Mouse (Mus musculus) stomach, embryonic 14.5 days (tissue): Measurements from ENCODE around the gene Zzz3. TPM values are rescaled to one million over a fixed set of nuclear protein-coding genes. Genes with fewer than 3 reads are reported as not detected.

Experiments
- ATAC-seq: fragments of 200-750 bp; cut with Nextera tagmentation; 2 replicates; pipeline ENCODE4 v1.8.0; 2017; ENCODE audit warnings: low read depth, moderate TSS enrichment; ENCODE audit not compliant: insufficient number of reproducible peaks, insufficient read depth, low FRiP score
- H3K27ac ChIP-seq: fragments of 300-500 bp; sonication (generic); 2 replicates; pipeline ENCODE4 v1.5.1; 2014; ENCODE audit warnings: mild to moderate bottlenecking, low read length, moderate library complexity, mixed read lengths
- H3K27me3 ChIP-seq: fragments of 300-500 bp; sonication (generic); 2 replicates; pipeline ENCODE4 v1.6.1; 2014; ENCODE audit warnings: low read length, control low read depth, mixed read lengths; ENCODE audit not compliant: control insufficient read depth, insufficient read depth
- H3K36me3 ChIP-seq: fragments of 300-500 bp; sonication (generic); 2 replicates; pipeline ENCODE4 v1.6.1; 2014; ENCODE audit warnings: mild to moderate bottlenecking, control low read depth, low read length, moderate library complexity, mixed read lengths; ENCODE audit not compliant: control insufficient read depth, insufficient read depth
- H3K4me1 ChIP-seq: fragments of 300-500 bp; sonication (generic); 2 replicates; pipeline ENCODE4 v1.6.1; 2014; ENCODE audit warnings: low read length, control low read depth, mixed read lengths; ENCODE audit not compliant: control insufficient read depth, insufficient read depth
- H3K4me2 ChIP-seq: fragments of 300-500 bp; sonication (generic); replicated peaks from 2 replicates; pipeline ENCODE4 v1.6.1; 2014; ENCODE audit warnings: low read depth, low read length, control low read depth
- H3K4me3 ChIP-seq: fragments of 300-500 bp; sonication (generic); 2 replicates; pipeline ENCODE4 v1.5.1; 2014; ENCODE audit warnings: low read depth, low read length, control low read depth
- H3K9ac ChIP-seq: fragments of 300-500 bp; sonication (generic); replicated peaks from 2 replicates; pipeline ENCODE4 v1.6.1; 2014; ENCODE audit warnings: low read depth, mild to moderate bottlenecking, control low read depth, low read length, moderate library complexity, mixed read lengths
- H3K9me3 ChIP-seq: fragments of 300-500 bp; sonication (generic); 2 replicates; pipeline ENCODE4 v1.6.1; 2016; ENCODE audit warnings: low read depth, low read length, control low read depth; ENCODE audit not compliant: control insufficient read depth
- WGBS: fragments of 180-500 bp; shearing (Covaris S2); extraction: QIAGEN DNeasy Blood & Tissue Kit; methylation state at CpG from one replicate; pipeline ENCODE4 v1.1.7; 2014; 5-methylcytosine and 5-hydroxymethylcytosine counted together
- polyA plus RNA-seq: library from polyadenylated mRNA; unstranded; fragments of >200 nt; fragmentation: Nextera tagmentation; extraction: Ambion mirVana; gene quantifications from 2 replicates; pipeline ENCODE4 v1.2.1, GENCODE M21; 2014

Gene Zzz3
- polyA plus RNA-seq, 1 experiment from 2014 or later = 63.3 TPM

DNA sequence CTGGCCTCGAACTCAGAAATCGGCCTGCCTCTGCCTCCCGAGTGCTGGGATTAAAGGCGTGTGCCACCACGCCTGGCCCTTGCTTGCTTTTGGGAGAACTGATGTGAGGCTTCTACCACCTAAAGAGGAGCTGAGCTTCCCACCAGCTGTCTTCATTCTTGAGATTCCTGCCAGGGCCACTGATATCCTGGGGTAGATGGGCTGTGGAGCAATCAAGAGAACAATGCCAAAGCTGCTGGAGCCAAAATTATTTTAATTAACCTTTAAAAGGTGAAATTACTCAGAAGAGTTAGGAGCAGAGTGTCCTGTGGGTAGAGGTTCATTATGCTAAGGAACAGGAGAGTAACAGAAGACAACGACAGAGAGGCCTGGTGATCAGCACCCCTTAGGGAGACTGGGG is 70.1 kb downstream of the Zzz3 start:
- Histone ChIP-seq H3K4me1 (no peaks in the 10 kb centered on the region), H3K4me3 (no peak overlapping the region), H3K9me3 (no peaks in the 10 kb centered on the region), H3K9ac (no peak overlapping the region), H3K36me3 (peaks cover 6% of the 10 kb centered on the region), H3K4me2 (no peak overlapping the region), H3K27ac (no peak overlapping the region), H3K27me3 (no peaks in the 10 kb centered on the region)
- no peak for ATAC-seq
- 87% methylated on average over 6 of the region's 6 CpGs for whole genome bisulfite sequencing

DNA sequence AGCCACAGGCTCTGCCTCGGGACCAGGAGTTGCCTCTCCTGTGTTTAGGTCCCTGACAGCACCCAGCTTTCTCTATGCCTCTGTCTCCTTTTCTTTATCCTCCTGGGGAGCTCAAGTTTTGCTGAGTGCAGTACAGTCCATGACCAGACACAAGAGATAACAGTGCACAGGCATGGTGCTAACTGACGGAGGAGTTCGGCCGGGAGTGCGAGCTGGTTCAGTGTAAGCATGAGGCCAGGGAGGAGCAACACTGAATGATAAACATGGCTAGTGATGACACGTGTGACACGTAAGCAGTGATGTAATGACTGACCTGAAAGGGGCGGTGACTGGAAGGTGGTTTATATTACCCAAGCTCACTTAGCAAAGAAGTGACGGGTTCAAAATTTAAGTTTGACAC is 71.6 kb downstream of the Zzz3 start:
- H3K27ac ChIP-seq = no peak overlapping the region
- H3K9ac ChIP-seq = no peak overlapping the region
- 86% methylated on average over 9 of the region's 9 CpGs for WGBS
- peaks cover 3% of the 10 kb centered on the region for H3K36me3 ChIP-seq
- ATAC-seq = no peak
- H3K4me1 ChIP-seq = no peaks in the 10 kb centered on the region
- no peaks in the 10 kb centered on the region for H3K27me3 ChIP-seq
- H3K9me3 ChIP-seq = no peaks in the 10 kb centered on the region
- H3K4me3 ChIP-seq = no peak overlapping the region
- no peak overlapping the region for H3K4me2 ChIP-seq

DNA sequence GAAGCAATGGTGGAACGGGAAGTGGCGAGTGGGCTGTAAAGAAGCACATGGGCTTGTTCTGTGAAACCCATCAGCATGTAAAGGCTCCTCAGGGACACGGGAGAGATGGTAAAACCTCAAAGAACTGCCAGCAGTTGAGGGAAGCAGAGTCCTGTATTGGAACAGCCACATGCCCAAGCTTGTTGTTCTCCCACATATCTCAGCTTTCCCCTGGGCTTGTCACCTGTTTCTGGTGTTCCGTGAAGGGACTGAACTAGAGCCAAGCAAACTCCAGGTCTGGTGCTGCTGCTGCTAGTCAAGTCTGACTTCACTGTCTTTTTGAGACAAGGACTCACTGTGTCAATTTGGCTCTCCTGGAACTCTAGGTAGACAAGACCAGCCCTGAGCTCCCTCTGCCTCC is 72.0 kb downstream of the Zzz3 start:
- Histone ChIP-seq H3K36me3 (peaks cover 3% of the 10 kb centered on the region), H3K4me2 (no peak overlapping the region), H3K4me1 (no peaks in the 10 kb centered on the region), H3K9me3 (no peaks in the 10 kb centered on the region), H3K27me3 (no peaks in the 10 kb centered on the region), H3K4me3 (no peak overlapping the region), H3K27ac (no peak overlapping the region), H3K9ac (no peak overlapping the region)
- ATAC-seq = no peak
- WGBS = 79% methylated on average over 4 of the region's 4 CpGs

DNA sequence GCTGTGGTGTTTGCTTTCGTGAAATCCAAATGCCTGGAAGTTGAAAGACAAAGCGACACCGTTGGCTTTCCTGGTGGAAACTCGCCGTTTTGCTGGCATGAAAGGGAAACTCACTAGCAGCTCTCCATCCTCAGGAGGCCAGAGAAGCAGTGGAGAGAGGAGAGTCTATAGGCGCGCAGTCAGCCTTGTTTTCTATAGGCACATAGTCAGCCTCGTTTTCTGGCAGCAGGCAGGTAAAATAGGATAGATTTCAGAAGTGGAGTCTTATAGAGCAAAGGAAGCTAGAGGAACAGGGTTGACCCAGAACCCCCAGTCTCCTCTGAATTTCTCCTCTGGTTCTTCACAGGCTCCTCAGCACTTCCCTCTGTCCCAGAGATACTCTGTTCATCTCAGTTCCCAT is 72.8 kb downstream of the Zzz3 start:
- Histone ChIP-seq H3K27me3 (no peaks in the 10 kb centered on the region), H3K36me3 (no peaks in the 10 kb centered on the region), H3K27ac (no peak overlapping the region), H3K4me3 (no peak overlapping the region), H3K4me1 (no peaks in the 10 kb centered on the region), H3K9ac (no peak overlapping the region), H3K4me2 (no peak overlapping the region), H3K9me3 (no peaks in the 10 kb centered on the region)
- no peak for ATAC-seq
- WGBS = 88% methylated on average over 8 of the region's 8 CpGs

DNA sequence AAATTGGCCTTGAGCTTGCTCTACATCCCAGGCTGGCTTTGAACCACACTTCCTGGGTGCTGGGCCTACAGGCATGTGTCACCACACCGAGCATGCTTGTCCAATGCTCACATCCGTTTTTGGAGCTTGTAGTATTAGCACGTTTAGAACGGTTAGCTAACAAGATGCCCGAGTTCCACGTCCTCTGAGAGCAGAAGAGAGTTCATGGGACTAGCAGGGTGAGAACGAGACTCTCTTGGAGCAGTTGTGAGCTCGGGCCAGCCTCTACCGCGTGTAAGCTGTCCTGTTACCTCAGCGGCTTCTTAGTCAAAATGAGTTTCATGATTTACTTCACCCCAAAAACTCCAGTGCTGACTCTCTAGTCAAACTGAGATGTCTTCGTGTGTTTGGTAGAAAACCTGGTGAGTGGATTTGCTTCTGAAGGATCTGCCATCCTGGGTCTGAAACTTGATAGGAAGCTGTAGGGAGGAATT is 73.3 kb downstream of the Zzz3 start:
- Histone ChIP-seq H3K27me3 (no peaks in the 10 kb centered on the region), H3K27ac (no peak overlapping the region), H3K4me2 (no peak overlapping the region), H3K36me3 (no peaks in the 10 kb centered on the region), H3K9ac (no peak overlapping the region), H3K4me1 (no peaks in the 10 kb centered on the region), H3K4me3 (no peak overlapping the region), H3K9me3 (no peaks in the 10 kb centered on the region)
- no peak for ATAC-seq
- 80% methylated on average over 12 of the region's 12 CpGs for WGBS

DNA sequence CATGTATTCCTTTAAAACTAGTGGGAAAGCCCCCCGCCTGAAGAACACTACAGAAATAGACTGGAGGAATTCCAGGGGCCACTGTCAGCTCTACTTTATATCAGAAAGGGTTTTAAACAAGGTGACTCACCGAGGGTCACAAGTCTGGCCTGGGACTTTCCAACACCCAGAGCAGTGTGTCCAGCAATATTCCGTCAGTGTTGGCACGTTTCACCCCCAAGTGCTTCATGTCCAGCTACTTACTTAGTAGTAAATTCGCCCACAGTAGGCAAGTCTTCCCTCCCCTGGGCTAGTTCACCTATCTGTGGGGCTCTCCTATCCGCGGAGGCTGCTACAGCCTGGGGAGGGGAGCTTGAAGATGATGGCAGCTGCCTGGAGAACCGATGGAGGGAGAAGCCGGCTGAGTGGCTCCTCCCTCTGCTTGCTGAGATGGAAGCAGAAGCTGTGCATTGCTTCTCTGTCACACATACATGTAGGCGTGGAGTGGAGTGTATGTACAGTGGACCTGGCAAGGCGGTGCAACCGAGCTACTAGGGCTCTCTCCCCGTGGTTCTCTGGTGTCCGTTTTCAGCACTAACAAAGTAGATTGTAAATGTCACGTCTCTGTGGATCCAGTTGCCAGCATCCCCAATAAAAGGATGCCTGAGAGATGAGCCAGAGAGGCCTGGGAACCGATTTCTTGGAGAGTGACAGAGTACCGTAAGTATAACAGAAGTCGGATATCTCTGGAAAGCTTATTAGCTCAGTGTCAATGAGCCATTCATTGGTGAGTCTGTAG is 74.3 kb downstream of the Zzz3 start:
- Histone ChIP-seq H3K36me3 (no peaks in the 10 kb centered on the region), H3K9me3 (no peaks in the 10 kb centered on the region), H3K27ac (no peak overlapping the region), H3K27me3 (no peaks in the 10 kb centered on the region), H3K4me2 (no peak overlapping the region), H3K4me1 (no peaks in the 10 kb centered on the region), H3K9ac (no peak overlapping the region), H3K4me3 (no peak overlapping the region)
- no peak for ATAC-seq
- 70% methylated on average over 18 of the region's 18 CpGs for WGBS

DNA sequence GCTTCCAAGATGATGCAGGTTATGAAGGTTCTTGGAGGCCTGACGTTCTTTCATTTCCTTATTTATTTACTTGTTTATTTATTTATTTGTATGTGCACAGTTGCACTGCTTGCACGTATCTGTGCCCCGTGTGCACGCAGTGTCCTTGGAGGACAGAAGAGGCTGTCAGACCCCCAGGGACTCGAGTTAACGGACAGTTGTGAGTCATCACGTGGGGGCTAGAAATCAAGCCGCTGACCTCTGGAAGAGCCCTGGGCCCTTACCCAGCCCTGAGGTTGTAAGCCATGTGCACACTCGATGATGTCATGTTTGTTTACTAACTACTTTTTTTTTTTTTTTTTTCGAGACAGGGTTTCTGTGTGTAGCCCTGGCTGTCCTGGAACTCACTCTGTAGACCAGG is 75.1 kb downstream of the Zzz3 start:
- Histone ChIP-seq H3K9me3 (no peaks in the 10 kb centered on the region), H3K27ac (no peak overlapping the region), H3K9ac (no peak overlapping the region), H3K27me3 (no peaks in the 10 kb centered on the region), H3K4me2 (no peak overlapping the region), H3K4me1 (no peaks in the 10 kb centered on the region), H3K36me3 (no peaks in the 10 kb centered on the region), H3K4me3 (no peak overlapping the region)
- ATAC-seq = no peak
- 82% methylated on average over 9 of the region's 10 CpGs for WGBS

DNA sequence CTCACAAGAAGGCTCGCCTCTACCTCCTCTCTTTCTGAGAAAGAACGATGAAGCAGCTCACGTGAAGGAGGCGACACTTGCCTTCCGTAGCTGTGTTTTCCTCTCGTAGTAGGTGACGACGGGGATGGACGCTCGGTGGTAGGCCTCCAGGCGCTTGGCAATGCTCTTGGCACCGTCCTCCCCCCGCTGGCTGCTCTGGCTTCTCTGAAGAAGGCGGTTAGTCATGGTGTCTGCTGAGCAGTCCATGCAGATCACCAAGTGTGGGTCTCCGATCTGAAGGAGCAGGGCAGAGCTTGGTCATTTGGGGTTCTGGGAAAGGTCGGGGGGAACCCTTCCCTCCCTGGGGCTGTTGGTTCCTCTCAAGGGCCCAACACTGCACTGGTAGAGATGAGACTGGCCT is 77.4 kb downstream of the Zzz3 start:
- H3K27me3 ChIP-seq = no peaks in the 10 kb centered on the region
- H3K9ac ChIP-seq = no peak overlapping the region
- no peak overlapping the region for H3K27ac ChIP-seq
- H3K4me2 ChIP-seq = no peak overlapping the region
- no peaks in the 10 kb centered on the region for H3K36me3 ChIP-seq
- 0 out of 2 replicates have a peak, but pooled peaks cover 3% of the 10 kb centered on the region for H3K4me1 ChIP-seq
- H3K9me3 ChIP-seq = no peaks in the 10 kb centered on the region
- no peak for ATAC-seq
- no peak overlapping the region for H3K4me3 ChIP-seq
- WGBS = 91% methylated on average over 16 of the region's 16 CpGs
